Mouse (Mus musculus) E14TG2a.4 (cell line): ENCODE measurements around the gene Adam10.
A peak's percentile ranks its signal among the peaks of the same experiment; 100 is the strongest.

ENCODE experiments used
- H3K27me3 ChIP-seq: 2 replicates; pipeline ENCODE4 v1.6.1; 2014; ENCODE audit warnings: low read length, control low read depth; ENCODE audit not compliant: insufficient read depth
- H3K36me3 ChIP-seq: 2 replicates; pipeline ENCODE4 v1.6.1; 2014; ENCODE audit warnings: low read length, control low read depth; ENCODE audit not compliant: insufficient read depth
- H3K4me1 ChIP-seq: replicated peaks from 2 replicates; pipeline ENCODE4 v1.6.1; 2014; ENCODE audit warnings: low read depth, low read length, control low read depth
- H3K4me3 ChIP-seq: replicated peaks from 2 replicates; pipeline ENCODE4 v1.5.1; 2014; ENCODE audit warnings: mild to moderate bottlenecking, low read length
- H3K9me3 ChIP-seq: 2 replicates; pipeline ENCODE4 v1.6.1; 2014; ENCODE audit warnings: low read length, control low read depth
- CTCF ChIP-seq: conservative IDR thresholded peaks from 2 replicates; pipeline ENCODE4 v1.5.1; 2014; ENCODE audit warnings: low read length
- NANOG ChIP-seq: IDR thresholded peaks from 2 replicates; pipeline ENCODE4 v1.6.1; 2014; ENCODE audit warnings: borderline replicate concordance, low read length, mixed read lengths
- POU5F1 ChIP-seq: IDR thresholded peaks from 2 replicates; pipeline ENCODE4 v1.6.1; 2014; ENCODE audit warnings: low read length, borderline replicate concordance

Adam10 gene

GRCm38 (mm10) chr9:70669197-70669596, 9.6 kb upstream of the Adam10 start:
- H3K4me3 ChIP-seq, result no peak overlapping the region
- TF ChIP-seq NANOG, result no peak
- no peak for TF ChIP-seq CTCF
- TF ChIP-seq POU5F1, result no peak
- peaks cover 10% of the 10 kb centered on the region; the same call in 1 of the 2 replicates for H3K27me3 ChIP-seq
- peaks cover 3% of the 10 kb centered on the region; the same call in 1 of the 2 replicates for H3K4me1 ChIP-seq
- no peaks in the 10 kb centered on the region for H3K36me3 ChIP-seq
- H3K9me3 ChIP-seq, result 0 out of 2 replicates have a peak, but pooled peaks cover 2% of the 10 kb centered on the region

GRCm38 (mm10) chr9:70670381-70670780, 8.4 kb upstream of the Adam10 start:
- TF ChIP-seq POU5F1, result no peak
- TF ChIP-seq NANOG, result no peak
- TF ChIP-seq CTCF, result no peak

GRCm38 (mm10) chr9:70671278-70671677, 7.5 kb upstream of the Adam10 start:
- H3K36me3 ChIP-seq, result no peaks in the 10 kb centered on the region
- 0 out of 2 replicates have a peak, but pooled peaks cover 2% of the 10 kb centered on the region for H3K9me3 ChIP-seq
- TF ChIP-seq NANOG, result no peak
- no peak for TF ChIP-seq POU5F1
- no peak for TF ChIP-seq CTCF
- H3K4me3 ChIP-seq, result no peak overlapping the region
- no peaks in the 10 kb centered on the region for H3K27me3 ChIP-seq
- H3K4me1 ChIP-seq, result no peaks in the 10 kb centered on the region

More at GRCm38 (mm10) chr9:70670381-70670780, 8.4 kb upstream of the Adam10 start:
- Histone ChIP-seq H3K36me3 (no peaks in the 10 kb centered on the region), H3K4me1 (no peaks in the 10 kb centered on the region), H3K4me3 (no peak overlapping the region), H3K9me3 (0 out of 2 replicates have a peak, but pooled peaks cover 2% of the 10 kb centered on the region), H3K27me3 (peaks cover 3% of the 10 kb centered on the region; the same call in 1 of the 2 replicates)

GRCm38 (mm10) chr9:70671772-70672579, 6.8 kb upstream of the Adam10 start:
- TF ChIP-seq NANOG (no peak), POU5F1 (no peak)
- Histone ChIP-seq H3K4me1 (no peaks in the 10 kb centered on the region), H3K4me3 (no peak overlapping the region), H3K9me3 (0 out of 2 replicates have a peak, but pooled peaks cover 2% of the 10 kb centered on the region), H3K36me3 (no peaks in the 10 kb centered on the region), H3K27me3 (no peaks in the 10 kb centered on the region)

- TF ChIP-seq CTCF (no peak), POU5F1 (no peak), NANOG (no peak)
- Histone ChIP-seq H3K4me1 (peaks cover 3% of the 10 kb centered on the region; the same call in 1 of the 2 replicates), H3K9me3 (no peaks in the 10 kb centered on the region), H3K27me3 (no peaks in the 10 kb centered on the region), H3K36me3 (no peaks in the 10 kb centered on the region), H3K4me3 (no peak overlapping the region)
Observed at GRCm38 (mm10) chr9:70673656-70674055, 5.1 kb upstream of the Adam10 start.

GRCm38 (mm10) chr9:70675117-70675516, 3.7 kb upstream of the Adam10 start:
- H3K4me3 ChIP-seq, result no peak overlapping the region
- peaks cover 8% of the 10 kb centered on the region for H3K4me1 ChIP-seq
- no peaks in the 10 kb centered on the region for H3K36me3 ChIP-seq
- H3K27me3 ChIP-seq, result peaks cover 5% of the 10 kb centered on the region; the same call in 1 of the 2 replicates
- no peak for TF ChIP-seq POU5F1
- TF ChIP-seq NANOG, result no peak
- no peak for TF ChIP-seq CTCF
- H3K9me3 ChIP-seq, result no peaks in the 10 kb centered on the region

- peak; percentile 18; the same call in 1 of the 2 replicates for TF ChIP-seq CTCF
- TF ChIP-seq POU5F1, result no peak
- Histone ChIP-seq H3K4me3 (no peak overlapping the region), H3K36me3 (no peaks in the 10 kb centered on the region), H3K4me1 (peaks cover 13% of the 10 kb centered on the region), H3K9me3 (no peaks in the 10 kb centered on the region), H3K27me3 (peaks cover 6% of the 10 kb centered on the region; the same call in 1 of the 2 replicates)
Observed at GRCm38 (mm10) chr9:70675961-70676360, 2.8 kb upstream of the Adam10 start.

- no peak for TF ChIP-seq POU5F1
- no peak for TF ChIP-seq CTCF
- TF ChIP-seq NANOG, result no peak
- Histone ChIP-seq H3K36me3 (no peaks in the 10 kb centered on the region), H3K4me1 (peaks cover 13% of the 10 kb centered on the region), H3K9me3 (no peaks in the 10 kb centered on the region), H3K27me3 (peaks cover 6% of the 10 kb centered on the region; the same call in 1 of the 2 replicates), H3K4me3 (peak overlapping the region; percentile 91)
Observed at GRCm38 (mm10) chr9:70679132-70680091, 615 bp downstream of the Adam10 start.
